Mouse (Mus musculus): ENCODE measurements around the gene Olfr312. TPM values are rescaled to one million over a fixed set of nuclear protein-coding genes. Genes with fewer than 3 reads are reported as not detected.
A peak's percentile ranks its signal among the peaks of the same experiment; 100 is the strongest.
"Not testable (repeated sequence)": the region's sequence is repeated elsewhere in the genome, so short reads cannot be mapped to it uniquely, and the experiment has no call there.

The Olfr312 gene
- not detected for total RNA-seq (2021)
- long read RNA-seq = 0 reads

GRCm38 (mm10) chr11:58828937-58829336 lies at the start of gene Olfr312:
Gene Olfr312, plus strand, starts transcription at chr11:58829237.
- DNase-seq (ENCODE audit: low spot score in 2 of 2) = not testable (repeated sequence)

DNA sequence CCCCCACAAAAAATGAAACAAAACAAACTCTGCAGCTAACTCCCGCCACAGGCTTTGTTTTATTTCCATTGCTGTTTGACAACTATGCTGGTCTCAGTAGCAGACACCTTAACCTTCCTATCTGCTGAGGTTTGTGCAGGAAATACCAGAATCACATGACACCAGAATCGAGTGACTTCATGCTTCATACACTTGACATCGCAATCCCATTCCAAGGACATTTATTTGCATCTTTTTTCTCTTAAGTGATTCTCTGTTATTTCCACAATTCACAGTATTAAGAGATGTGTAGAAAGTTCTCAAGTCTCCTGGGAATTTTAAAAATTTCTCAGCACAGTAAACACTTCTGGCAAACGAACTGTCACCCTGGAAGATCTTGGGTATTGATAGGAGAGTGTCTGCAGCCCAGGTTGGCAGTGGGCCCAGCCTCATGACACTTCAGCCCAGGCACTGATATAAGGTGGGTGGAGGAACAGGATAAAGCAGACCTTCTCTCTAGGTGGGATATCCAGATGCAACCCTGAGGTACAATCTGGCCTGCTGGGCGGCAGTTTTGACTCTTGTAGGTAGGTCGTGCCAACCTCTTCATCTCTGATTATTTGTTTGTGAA lies 46.5 kb upstream of the Olfr312 start, which contains the start of gene Olfr314:
Gene Olfr314, plus strand, starts transcription at position 473 of the 610 bp plus-strand sequence.
- no peak for DNase-seq (ENCODE audit: low spot score in 2 of 2)

GRCm38 (mm10) chr11:58784182-58784581 lies 44.9 kb upstream of the Olfr312 start:
- DNase-seq (ENCODE audit: low spot score in 2 of 2) = no peak

GRCm38 (mm10) chr11:58787651-58788050 lies 41.4 kb upstream of the Olfr312 start:
- DNase-seq (ENCODE audit: low spot score in 2 of 2) = no peak

DNA sequence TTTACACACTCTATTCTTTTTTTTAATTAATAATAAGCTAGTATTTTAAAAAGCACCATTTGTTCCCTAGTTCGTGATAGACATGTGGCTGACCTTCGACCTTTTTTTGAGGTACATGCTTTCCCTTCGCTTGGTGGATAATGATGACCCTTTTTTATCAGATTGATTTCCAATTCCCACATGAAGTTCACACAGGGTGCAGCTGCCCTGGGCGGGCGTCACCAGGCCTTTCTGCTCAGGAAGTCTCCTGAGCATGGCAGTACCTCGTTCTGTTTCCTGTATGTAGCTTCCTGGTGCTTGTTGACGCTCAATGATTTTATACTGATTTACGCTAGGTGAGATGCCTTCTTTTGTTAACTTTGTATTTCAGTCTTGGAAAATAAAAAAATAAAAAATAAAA lies 40.7 kb upstream of the Olfr312 start:
- no peak for DNase-seq (ENCODE audit: low spot score in 2 of 2)

DNA sequence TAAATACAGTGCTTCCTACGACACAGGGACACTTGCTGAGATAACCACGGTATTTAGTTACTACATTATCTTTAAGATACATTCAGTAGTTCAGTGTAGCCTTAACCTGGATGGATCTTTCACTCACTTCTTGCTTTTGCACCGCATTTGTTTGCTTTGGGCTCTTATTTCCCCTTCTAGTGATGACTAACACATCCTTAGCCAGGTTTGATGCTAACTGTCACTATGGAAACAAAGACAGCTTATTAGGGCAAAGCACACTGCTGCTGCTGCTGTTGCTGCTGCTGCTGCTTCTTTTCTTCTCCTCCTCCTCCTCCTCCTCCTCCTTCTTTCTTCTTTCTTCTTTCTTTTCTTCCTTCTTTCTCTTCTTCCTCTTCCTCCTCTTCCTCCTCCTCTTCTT lies 39.5 kb upstream of the Olfr312 start:
- DNase-seq (ENCODE audit: low spot score in 2 of 2) = no peak

DNA sequence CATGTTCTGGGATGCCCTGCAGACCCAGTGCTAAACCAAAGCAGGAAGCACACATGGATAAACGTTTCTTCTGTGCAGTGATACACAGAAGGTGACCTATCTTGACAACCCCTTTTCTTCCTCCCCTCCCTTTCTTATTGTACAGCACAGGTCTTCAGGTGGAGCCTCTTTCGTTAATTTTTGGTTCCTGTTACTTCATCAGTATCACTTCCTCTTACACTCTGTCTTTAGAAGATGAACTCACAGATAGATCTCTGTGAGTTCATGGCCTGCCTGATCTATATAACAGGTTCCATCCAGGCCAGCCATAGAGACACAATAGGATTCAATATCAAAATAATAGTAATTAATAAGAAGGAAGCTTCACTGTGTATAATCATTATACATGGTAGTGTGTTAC lies 39.0 kb upstream of the Olfr312 start:
- no peak for DNase-seq (ENCODE audit: low spot score in 2 of 2)

DNA sequence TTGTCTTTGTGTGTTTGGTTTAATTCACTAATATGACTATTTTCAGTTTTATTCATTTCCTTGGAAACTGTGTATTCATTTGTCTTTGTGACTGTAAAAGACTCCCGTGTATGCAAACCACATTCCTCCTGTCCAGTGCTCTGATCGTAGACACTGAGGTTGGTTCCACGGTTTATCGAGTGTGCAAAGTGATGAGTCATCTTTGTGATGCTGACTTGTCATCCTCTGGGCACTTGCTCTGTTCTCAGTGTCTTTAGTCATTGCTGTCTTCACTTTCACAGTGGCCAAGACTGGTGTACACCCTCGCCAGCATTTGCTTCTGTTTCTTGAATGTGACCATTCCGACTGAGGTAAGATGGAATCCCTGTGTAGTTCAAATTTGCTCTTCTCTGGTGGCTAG lies 38.4 kb upstream of the Olfr312 start:
- DNase-seq (ENCODE audit: low spot score in 2 of 2) = no peak

DNA sequence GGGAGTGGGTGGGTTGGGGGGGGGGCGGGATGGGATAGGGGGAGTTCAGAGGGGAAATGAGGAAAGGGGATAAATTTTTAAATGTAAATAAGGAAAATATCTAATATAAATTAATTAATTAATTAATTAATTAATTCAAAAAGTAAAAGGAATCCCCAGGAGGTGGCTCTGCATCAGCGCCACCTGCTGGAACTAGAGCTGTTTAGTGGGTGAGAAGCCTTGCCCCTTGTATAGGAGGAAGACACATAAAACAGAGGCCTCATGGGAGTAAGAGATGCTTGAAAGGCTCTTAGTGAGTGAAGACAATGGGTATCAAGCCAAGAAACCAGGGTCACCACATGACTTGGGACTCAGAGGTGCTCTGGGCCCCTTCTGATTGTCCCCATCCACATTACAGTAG lies 33.2 kb upstream of the Olfr312 start:
- no peak for DNase-seq (ENCODE audit: low spot score in 2 of 2)

DNA sequence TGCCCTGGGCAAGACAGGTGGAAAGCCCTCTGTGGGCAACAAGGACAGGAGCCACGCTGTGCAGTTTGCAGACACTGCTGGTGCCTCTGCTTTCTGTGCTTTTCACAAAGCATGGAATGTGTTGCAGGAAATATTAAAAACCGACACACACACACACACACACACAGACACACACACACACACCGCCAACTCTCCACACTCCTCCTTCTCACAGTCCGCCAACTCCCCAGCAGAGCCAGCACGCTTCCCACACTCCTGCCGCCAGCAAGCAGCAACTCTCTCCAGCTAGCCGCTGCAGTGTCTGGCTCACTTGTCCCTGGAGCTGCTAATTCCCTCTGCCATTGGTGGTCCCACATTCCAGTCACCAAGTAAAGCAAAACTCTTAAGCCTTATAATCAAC lies 32.2 kb upstream of the Olfr312 start:
- peak; percentile 69 to 71 for DNase-seq (ENCODE audit: low spot score in 2 of 2)

DNA sequence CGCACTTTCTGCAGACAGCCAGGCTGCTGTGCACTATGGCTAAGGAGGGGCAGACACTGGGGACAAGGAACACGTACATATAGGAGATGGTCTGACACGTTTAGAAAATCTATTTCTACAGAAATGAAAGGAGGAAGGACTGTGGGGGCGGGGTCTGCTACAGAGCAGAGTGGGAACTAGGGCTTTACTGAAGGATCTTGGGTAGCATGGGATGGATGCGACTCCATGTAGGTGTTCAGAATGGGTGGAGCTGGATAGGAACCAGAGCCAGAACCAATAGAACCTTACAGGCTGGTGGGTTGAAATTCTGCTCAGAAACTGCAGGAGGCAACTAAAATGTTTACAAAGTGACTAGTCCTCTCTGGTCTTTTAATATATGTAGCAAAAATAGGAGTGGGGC lies 29.3 kb upstream of the Olfr312 start:
- DNase-seq (ENCODE audit: low spot score in 2 of 2) = no peak

GRCm38 (mm10) chr11:58801558-58802228 lies 27.3 kb upstream of the Olfr312 start, which contains the start of gene Fam183b:
Gene Fam183b, minus strand, starts transcription at chr11:58801960.
- DNase-seq (ENCODE audit: low spot score in 2 of 2) = peak; percentile 48 to 65

DNA sequence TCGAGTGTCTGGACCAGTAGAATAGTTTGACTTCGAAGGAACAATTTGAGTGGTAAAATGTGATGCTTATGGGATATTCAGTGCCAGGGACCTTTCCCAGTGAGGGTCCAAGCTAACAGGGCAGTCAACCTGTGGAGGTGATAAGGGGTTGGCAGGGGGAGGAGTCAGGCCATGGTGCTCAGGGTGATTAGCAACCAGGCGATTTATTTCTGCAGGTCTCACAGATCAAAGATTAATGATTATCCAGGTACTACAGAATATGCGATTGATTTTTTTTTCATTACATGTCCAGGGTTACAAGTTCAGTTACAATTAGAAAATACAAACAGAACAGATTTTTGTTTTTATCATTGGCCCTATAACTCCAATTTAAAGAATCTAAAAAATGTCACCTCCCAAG lies 25.2 kb upstream of the Olfr312 start:
- no peak for DNase-seq (ENCODE audit: low spot score in 2 of 2)

DNA sequence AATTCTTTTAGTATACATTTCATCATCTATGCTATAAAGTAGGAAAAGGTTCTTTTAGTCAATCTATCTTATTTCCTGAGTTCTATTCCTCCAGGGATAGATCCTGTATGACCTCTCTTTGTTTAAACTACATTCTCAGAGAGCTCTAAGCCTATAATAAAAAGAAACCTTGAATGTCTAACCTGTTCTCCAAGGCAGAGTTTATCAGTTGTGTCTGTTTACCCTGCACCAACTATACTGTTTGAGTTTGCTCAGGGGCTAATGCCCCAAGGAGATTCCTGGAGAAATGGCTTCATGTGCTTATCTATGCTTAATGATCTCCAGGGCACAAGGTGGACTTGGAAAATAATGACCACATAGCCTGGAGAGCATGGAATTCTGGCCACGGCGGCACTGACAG lies 24.6 kb upstream of the Olfr312 start:
- DNase-seq (ENCODE audit: low spot score in 2 of 2) = no peak

GRCm38 (mm10) chr11:58812001-58812400 lies 17.0 kb upstream of the Olfr312 start:
- no peak for DNase-seq (ENCODE audit: low spot score in 2 of 2)

DNA sequence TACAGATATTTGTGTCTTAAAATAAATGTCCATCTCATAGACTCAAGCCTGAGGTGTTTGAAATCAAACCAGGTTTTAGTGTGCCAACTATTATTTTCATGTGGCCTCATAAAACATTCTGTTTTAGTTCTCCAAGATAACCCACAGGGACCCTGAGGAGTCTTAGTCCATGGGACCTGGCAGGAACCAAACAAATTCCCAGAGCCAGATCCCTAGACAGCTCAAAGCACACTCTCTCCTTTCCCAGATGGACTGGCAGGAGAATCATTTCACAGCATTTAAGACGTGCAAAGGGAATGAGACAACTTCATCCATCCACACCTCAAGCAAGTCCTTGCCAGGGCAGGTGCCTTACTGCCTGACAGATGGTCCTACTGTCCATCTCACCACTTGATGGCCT lies 14.3 kb upstream of the Olfr312 start, which contains the start of gene Olfr313:
Gene Olfr313, plus strand, starts transcription at position 301 of the 400 bp plus-strand sequence.
- not testable (repeated sequence) for DNase-seq (ENCODE audit: low spot score in 2 of 2)

GRCm38 (mm10) chr11:58815676-58816075 lies 13.4 kb upstream of the Olfr312 start:
- no peak for DNase-seq (ENCODE audit: low spot score in 2 of 2)

DNA sequence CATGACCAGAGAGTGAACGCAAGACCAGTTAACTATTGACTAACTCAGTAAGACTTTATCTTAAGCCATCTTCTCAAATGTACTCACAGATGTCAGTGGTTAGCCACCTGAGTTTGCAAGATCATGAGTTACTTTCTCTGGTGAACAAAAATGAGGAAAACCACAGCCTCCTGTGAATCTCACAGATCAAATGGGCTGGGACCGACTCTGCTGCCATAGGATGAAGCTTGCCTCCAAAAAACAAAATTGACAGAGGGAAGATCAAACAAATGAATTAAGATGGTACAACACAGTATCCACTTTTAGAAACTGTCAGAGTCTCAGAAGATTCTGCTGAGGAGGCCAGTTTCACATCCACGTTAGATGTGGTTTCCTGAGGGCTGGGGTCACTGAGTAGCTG lies 727 bp downstream of the Olfr312 start:
- DNase-seq (ENCODE audit: low spot score in 2 of 2) = no peak

GRCm38 (mm10) chr11:58832541-58832940 lies 3.5 kb downstream of the Olfr312 start:
- DNase-seq (ENCODE audit: low spot score in 2 of 2) = not testable (repeated sequence)

DNA sequence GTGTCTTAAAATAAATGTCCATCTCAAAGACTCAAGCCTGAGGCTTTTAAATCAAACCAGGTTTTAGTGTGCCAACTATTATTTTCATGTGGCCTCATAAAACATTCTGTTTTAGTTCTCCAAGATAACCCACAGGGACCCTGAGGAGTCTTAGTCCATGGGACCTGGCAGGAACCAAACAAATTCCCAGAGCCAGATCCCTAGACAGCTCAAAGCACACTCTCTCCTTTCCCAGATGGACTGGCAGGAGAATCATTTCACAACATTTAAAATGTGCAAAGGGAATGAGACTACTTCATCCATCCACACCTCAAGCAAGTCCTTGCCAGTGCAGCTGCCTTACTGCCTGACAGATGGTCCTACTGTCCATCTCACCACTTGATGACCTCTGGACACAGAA lies 9.9 kb downstream of the Olfr312 start, which contains the start of gene Olfr311:
Gene Olfr311, plus strand, starts transcription at position 301 of the 400 bp plus-strand sequence.
- DNase-seq (ENCODE audit: low spot score in 2 of 2) = not testable (repeated sequence)

DNA sequence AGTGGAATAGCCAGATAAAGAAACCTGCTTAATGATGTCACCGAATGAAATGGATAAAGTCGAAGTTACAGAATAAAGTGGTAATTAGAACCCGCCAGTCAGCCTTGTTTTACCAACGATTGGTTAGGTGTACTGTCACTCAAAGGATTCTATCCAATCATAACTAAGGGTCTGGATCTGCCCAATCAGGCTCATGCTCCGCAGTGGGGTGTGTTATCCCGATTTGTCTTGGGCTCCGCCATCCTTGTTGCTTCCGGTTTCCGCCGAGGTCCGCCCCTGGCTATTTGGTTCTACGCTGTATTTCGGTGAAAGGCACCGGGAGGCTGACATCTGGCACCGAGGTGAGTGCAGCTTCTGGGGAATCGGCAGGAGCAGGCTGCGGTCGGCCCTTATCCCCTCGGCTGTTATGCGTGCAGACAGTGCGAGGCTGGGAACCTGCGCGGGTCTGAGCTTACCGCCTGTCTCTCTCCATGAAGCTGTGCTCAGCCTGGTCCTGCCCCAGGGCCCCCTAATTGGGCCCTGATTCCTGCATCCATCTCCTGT lies 18.0 kb downstream of the Olfr312 start, which contains the start of gene Gm12258:
Gene Gm12258, plus strand, starts transcription at position 240 of the 543 bp plus-strand sequence.
- peak; percentile 80 to 84 for DNase-seq (ENCODE audit: low spot score in 2 of 2)

DNA sequence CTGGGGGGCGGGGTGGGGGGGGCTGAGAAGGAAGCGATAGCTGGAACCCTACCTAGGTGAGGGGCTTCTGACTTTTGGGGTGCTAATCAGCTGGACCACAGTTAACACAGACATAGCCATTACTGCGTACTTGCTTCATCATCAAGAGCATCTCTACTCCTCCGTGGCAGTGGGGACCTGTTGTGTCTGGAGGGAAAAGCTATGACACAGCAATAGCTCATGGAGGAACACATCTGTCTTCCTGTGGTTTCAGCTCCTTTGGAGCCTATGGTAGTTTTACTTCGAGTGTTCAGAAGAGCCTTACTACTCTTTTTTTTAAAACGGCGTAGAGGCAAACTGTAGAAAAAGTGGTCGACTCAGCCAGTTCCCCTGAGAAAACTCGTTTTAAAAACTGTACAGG lies 18.6 kb downstream of the Olfr312 start:
- DNase-seq (ENCODE audit: low spot score in 2 of 2) = no peak

Data from layer of hippocampus, postnatal 10 days (tissue).